ENCODE assay signal across 9 mouse cellular contexts in the genomic region with DNA sequence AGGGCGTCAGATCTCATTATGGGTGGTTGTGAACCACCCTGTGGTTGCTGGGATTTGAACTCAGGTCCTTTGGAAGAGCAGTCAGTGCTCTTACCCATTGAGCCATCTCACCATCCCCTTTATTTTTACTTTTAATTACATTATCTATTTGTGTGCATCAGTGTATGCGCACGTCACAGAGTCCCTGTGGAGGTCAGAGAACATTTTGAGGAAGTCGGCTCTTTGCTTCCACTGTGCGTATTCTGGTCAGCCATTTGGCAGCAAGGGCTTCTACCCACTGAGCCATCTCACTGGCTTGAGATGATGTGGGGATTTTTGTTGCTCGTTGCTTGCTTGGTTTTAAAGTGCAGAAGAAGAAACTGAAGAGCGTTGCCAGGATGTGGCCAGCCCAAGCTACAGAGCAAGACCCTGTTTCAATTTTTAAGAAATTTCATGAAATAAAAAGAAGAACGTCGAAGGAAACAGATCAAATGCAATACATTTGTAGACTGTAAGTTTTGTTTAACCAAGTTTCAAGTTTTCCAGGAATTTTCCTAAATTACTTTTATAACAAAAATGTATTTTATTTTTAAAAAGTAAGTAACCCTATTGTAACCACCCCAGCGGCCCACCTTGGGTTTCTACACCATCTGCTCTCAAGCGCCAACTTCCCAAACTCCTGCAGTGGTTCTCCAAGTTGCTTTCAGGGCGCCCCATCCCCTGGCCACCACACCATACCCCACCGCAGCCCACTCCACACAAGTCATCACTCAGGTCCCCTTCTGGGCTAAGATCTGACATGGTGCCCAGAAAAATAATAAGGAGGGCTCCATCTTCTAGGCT. TPM values are rescaled to one million over a fixed set of nuclear protein-coding genes. Genes with fewer than 3 reads are reported as not detected.
DNase-seq lines count a peak whose midpoint lies in the region; ATAC-seq and TF ChIP-seq lines count a peak whose summit lies in the region.
"Had no signal": no experiment of that assay in that cellular context is flagged by ENCODE, and none has a peak within 500 bp of the region (broad histone marks: within the 10 kb centered on the region; RNA-seq: fewer than 3 reads in every experiment).

No protein-coding gene starts in this region.

- WGBS in hindbrain, embryonic 11.5 days: 49% methylated on average over 13 of the region's 13 CpGs

- H3K27ac ChIP-seq in hindbrain, embryonic 11.5 days (ENCODE audit: low read depth, low read length): no peak overlapping the region

- peaks cover 34% of the 10 kb centered on the region for H3K4me1 ChIP-seq in E14TG2a.4 (replicated peaks; ENCODE audit: low read depth, low read length)
- H3K4me1 ChIP-seq in hindbrain, embryonic 11.5 days (replicated peaks; ENCODE audit: control insufficient read depth, insufficient read depth, low read length): no peaks in the 10 kb centered on the region; the same call in 1 of the 2 replicates

- TF ChIP-seq CTCF in E14TG2a.4 (conservative IDR thresholded peaks at IDR 0.05; ENCODE audit: low read length): peak; percentile 1; the same call in 1 of the 2 replicates

- no peaks in the 10 kb centered on the region for H3K9me3 ChIP-seq in E14TG2a.4 (ENCODE audit: low read length)
- no peaks in the 10 kb centered on the region for H3K9me3 ChIP-seq in hindbrain, embryonic 11.5 days (ENCODE audit: control insufficient read depth, low read length)

- H3K4me2 ChIP-seq in hindbrain, embryonic 11.5 days (replicated peaks; ENCODE audit: low read depth, low read length): peak overlapping the region; percentile 39

- no peak for ATAC-seq in hindbrain, embryonic 11.5 days (ENCODE audit: low FRiP score)
- peak; percentile 63 for ATAC-seq in megakaryocyte progenitor cell, adult 5-6 weeks (replicated peaks; ENCODE audit: poor library complexity)
- ATAC-seq: inflammation-experienced regulatory T-cells, adult 6 months had no signal

- 0 out of 2 replicates have a peak, but pooled peaks cover 3% of the 10 kb centered on the region for H3K27me3 ChIP-seq in E14TG2a.4 (ENCODE audit: insufficient read depth, low read length)
- H3K27me3 ChIP-seq in hindbrain, embryonic 11.5 days (ENCODE audit: control insufficient read depth, insufficient read depth, low read length): peaks cover 7% of the 10 kb centered on the region; the same call in 1 of the 2 replicates

- H3K4me3 ChIP-seq in E14TG2a.4 (replicated peaks; ENCODE audit: low read length): peak overlapping the region; percentile 67
- H3K4me3 ChIP-seq in hindbrain, embryonic 11.5 days (ENCODE audit: low read depth, low read length): no peak overlapping the region; the same call in 1 of the 2 replicates

- H3K9ac ChIP-seq in hindbrain, embryonic 11.5 days (ENCODE audit: low read depth, low read length): no peak overlapping the region

- DNase-seq in 416B (ENCODE audit: low read depth): peak; percentile 73
- no peak for DNase-seq in hindbrain, embryonic 11.5 days (ENCODE audit: low spot score)
- DNase-seq in ovary, postnatal 14 days (ENCODE audit: low spot score): no peak
- no peak for DNase-seq in urinary bladder, postnatal 36 days (ENCODE audit: low spot score in 2 of 2)
- no peak for DNase-seq in cerebellum, postnatal 14 days

- H3K36me3 ChIP-seq in E14TG2a.4 (ENCODE audit: insufficient read depth, low read length): no peaks in the 10 kb centered on the region
- no peaks in the 10 kb centered on the region for H3K36me3 ChIP-seq in hindbrain, embryonic 11.5 days (ENCODE audit: control insufficient read depth, insufficient read depth, low read length)

RNA-seq across cellular contexts. Expression of a gene that starts 7.5 kb away (rescaled TPM):
- 0.14 TPM in 1 of 2 replicates, not detected in the other for polyA plus RNA-seq in hindbrain, embryonic 11.5 days (2014; fragmentation: Nextera tagmentation; extraction: Ambion mirVana)
- total RNA-seq in megakaryocyte progenitor cell, adult 5-6 weeks (2015): 0.29 and 0.39 TPM in 2 replicates
- 0.20 TPM in 1 of 2 replicates, not detected in the other for total RNA-seq in megakaryocyte progenitor cell, adult 5-6 weeks (2017)

RNA-seq across cellular contexts. Expression of a gene that starts 18.4 kb away (rescaled TPM):
- polyA plus RNA-seq in hindbrain, embryonic 11.5 days (2014; fragmentation: Nextera tagmentation; extraction: Ambion mirVana): 33.2 and 34.4 TPM in 2 replicates
- 8.1 and 11.5 TPM in 2 replicates for total RNA-seq in megakaryocyte progenitor cell, adult 5-6 weeks (2015)
- total RNA-seq in megakaryocyte progenitor cell, adult 5-6 weeks (2017): 14.9 and 17.5 TPM in 2 replicates

RNA-seq across cellular contexts. Expression of a gene that starts 30.2 kb away (rescaled TPM):
- polyA plus RNA-seq in hindbrain, embryonic 11.5 days (2014; fragmentation: Nextera tagmentation; extraction: Ambion mirVana): 1.7 and 2.7 TPM in 2 replicates
- total RNA-seq in megakaryocyte progenitor cell, adult 5-6 weeks (2015): not detected in 2 replicates
- total RNA-seq in megakaryocyte progenitor cell, adult 5-6 weeks (2017): not detected in 2 replicates
- polyA plus RNA-seq: inflammation-experienced regulatory T-cells, adult 6 months; spleen, adult 2 months had no signal

RNA-seq across cellular contexts. Expression of a gene that starts 36.7 kb away (rescaled TPM):
- not detected in 2 replicates for polyA plus RNA-seq in hindbrain, embryonic 11.5 days (2014; fragmentation: Nextera tagmentation; extraction: Ambion mirVana)
- not detected in 2 replicates for total RNA-seq in megakaryocyte progenitor cell, adult 5-6 weeks (2015)
- total RNA-seq in megakaryocyte progenitor cell, adult 5-6 weeks (2017): not detected in 2 replicates
- polyA plus RNA-seq: inflammation-experienced regulatory T-cells, adult 6 months had no signal

RNA-seq across cellular contexts. Expression of a gene that starts 47.3 kb away (rescaled TPM):
- 76.0 and 80.1 TPM in 2 replicates for polyA plus RNA-seq in hindbrain, embryonic 11.5 days (2014; fragmentation: Nextera tagmentation; extraction: Ambion mirVana)
- total RNA-seq in megakaryocyte progenitor cell, adult 5-6 weeks (2015): 127 and 133 TPM in 2 replicates
- 67.8 and 79.1 TPM in 2 replicates for total RNA-seq in megakaryocyte progenitor cell, adult 5-6 weeks (2017)
